Mouse (Mus musculus): ENCODE results near the gene Lpin2.

DNA sequence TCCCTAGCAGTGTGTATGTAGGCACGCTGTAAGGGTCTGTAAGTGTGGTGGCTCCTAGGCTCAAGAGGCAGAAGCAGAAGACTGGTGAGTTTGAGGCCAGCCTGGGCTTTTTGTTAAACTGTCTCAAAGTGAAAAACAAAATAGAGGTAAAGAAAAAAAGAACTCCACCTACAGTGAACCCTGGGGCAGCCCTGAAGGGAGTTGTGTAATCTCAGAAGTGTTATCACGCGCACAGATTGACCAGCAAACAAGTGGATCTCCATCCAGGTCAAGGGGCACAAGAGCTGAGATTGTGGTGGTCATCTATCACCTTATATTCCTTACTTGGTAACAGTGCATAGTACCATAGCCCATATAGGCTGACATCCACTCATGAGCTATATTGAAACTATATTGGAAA, 24.9 kb downstream of the Lpin2 start:
- TF ChIP-seq CTCF (IDR thresholded peaks at IDR 0.05; ENCODE audit: low read depth, low read length) (no peak), POLR2A (IDR thresholded peaks at IDR 0.05; ENCODE audit: borderline replicate concordance, low read depth, low read length) (no peak)
